Mouse (Mus musculus) cerebellum, adult 9-10 months (tissue): ENCODE measurements around the gene Slc25a28.

Experiments used
- DNase-seq: peaks from one replicate; pipeline ENCODE4 v3.0.0; 2022

Gene Slc25a28

GRCm38 (mm10) chr19:43630466-43631251, 44.0 kb downstream of the Slc25a28 start:
- peak; percentile 74 for DNase-seq

GRCm38 (mm10) chr19:43629088-43629487, 45.6 kb downstream of the Slc25a28 start:
- no peak for DNase-seq

GRCm38 (mm10) chr19:43627345-43627744, 47.3 kb downstream of the Slc25a28 start:
- no peak for DNase-seq

- no peak for DNase-seq
These were observed 48.5 kb downstream of the Slc25a28 start for GRCm38 (mm10) chr19:43626160-43626559.

- no peak for DNase-seq
These were observed 50.8 kb downstream of the Slc25a28 start for GRCm38 (mm10) chr19:43623913-43624312.

- no peak for DNase-seq
These were observed 54.7 kb downstream of the Slc25a28 start for GRCm38 (mm10) chr19:43619916-43620479.

GRCm38 (mm10) chr19:43618505-43619030, 56.1 kb downstream of the Slc25a28 start:
- no peak for DNase-seq

GRCm38 (mm10) chr19:43617761-43618349, 56.8 kb downstream of the Slc25a28 start:
- DNase-seq, result no peak

- DNase-seq, result no peak
These were observed 57.8 kb downstream of the Slc25a28 start for GRCm38 (mm10) chr19:43616889-43617288.

- no peak for DNase-seq
These were observed 58.2 kb downstream of the Slc25a28 start for GRCm38 (mm10) chr19:43616415-43616861.

- DNase-seq, result no peak
These were observed 58.9 kb downstream of the Slc25a28 start for GRCm38 (mm10) chr19:43615571-43616414.

- DNase-seq, result no peak
These were observed 59.6 kb downstream of the Slc25a28 start for GRCm38 (mm10) chr19:43615074-43615445.

- DNase-seq, result no peak
These were observed 60.2 kb downstream of the Slc25a28 start for GRCm38 (mm10) chr19:43614341-43615073.
